ENCODE assay signal across 8 mouse cellular contexts in genomic region chr5:36695005-36695404, GRCm38 (mm10). TPM values are rescaled to one million over a fixed set of nuclear protein-coding genes. Genes with fewer than 3 reads are reported as not detected.
DNase-seq lines count a peak whose midpoint lies in the region; ATAC-seq and TF ChIP-seq lines count a peak whose summit lies in the region.

No protein-coding gene starts in this region.

- WGBS in bone marrow, adult 2 months: 8% methylated on average over 14 of the region's 14 CpGs
- WGBS in hindbrain, embryonic 11.5 days: 8% methylated on average over 14 of the region's 14 CpGs
- 6% methylated on average over 14 of the region's 14 CpGs for WGBS in midbrain, embryonic 13.5 days

- TF ChIP-seq POLR2A in bone marrow, adult 2 months (IDR thresholded peaks at IDR 0.05; ENCODE audit: borderline replicate concordance, control insufficient read depth, low read depth, low read length): no peak

- H3K27ac ChIP-seq in bone marrow, adult 2 months (ENCODE audit: control insufficient read depth, insufficient read depth, low read depth, low read length, poor library complexity): peak overlapping the region; percentile 93
- peak overlapping the region; percentile 93 for H3K27ac ChIP-seq in hindbrain, embryonic 11.5 days (ENCODE audit: low read depth, low read length)
- peak overlapping the region; percentile 94 for H3K27ac ChIP-seq in midbrain, embryonic 13.5 days

- no peaks in the 10 kb centered on the region for H3K36me3 ChIP-seq in hindbrain, embryonic 11.5 days (ENCODE audit: control insufficient read depth, insufficient read depth, low read length)
- no peaks in the 10 kb centered on the region for H3K36me3 ChIP-seq in midbrain, embryonic 13.5 days

- peak overlapping the region; percentile 78 for H3K4me2 ChIP-seq in hindbrain, embryonic 11.5 days (replicated peaks; ENCODE audit: low read depth, low read length)
- peak overlapping the region; percentile 83 for H3K4me2 ChIP-seq in midbrain, embryonic 13.5 days (replicated peaks)

- peak overlapping the region; percentile 92 for H3K9ac ChIP-seq in hindbrain, embryonic 11.5 days (ENCODE audit: low read depth, low read length)
- H3K9ac ChIP-seq in midbrain, embryonic 13.5 days (replicated peaks): peak overlapping the region; percentile 92

- TF ChIP-seq CTCF in bone marrow, adult 2 months (IDR thresholded peaks at IDR 0.05; ENCODE audit: control insufficient read depth, insufficient read depth, low read length): no peak

- peak overlapping the region; percentile 75 for H3K4me3 ChIP-seq in bone marrow, adult 2 months (replicated peaks; ENCODE audit: control insufficient read depth, low read depth, low read length)
- peak overlapping the region; percentile 78 for H3K4me3 ChIP-seq in hindbrain, embryonic 11.5 days (ENCODE audit: low read depth, low read length)
- H3K4me3 ChIP-seq in midbrain, embryonic 13.5 days (replicated peaks): peak overlapping the region; percentile 88

- H3K27me3 ChIP-seq in hindbrain, embryonic 11.5 days (ENCODE audit: control insufficient read depth, insufficient read depth, low read length): no peaks in the 10 kb centered on the region
- H3K27me3 ChIP-seq in midbrain, embryonic 13.5 days: no peaks in the 10 kb centered on the region

- no peak for ATAC-seq in hindbrain, embryonic 11.5 days (ENCODE audit: low FRiP score)
- 0 out of 2 replicates have a peak, but pooled peaks have one; percentile 1 for ATAC-seq in midbrain, embryonic 13.5 days

- intact Hi-C loops in left cerebral cortex, postnatal 14 days (cut with DNase I): loop anchor here (5.0 kb wide), 1 partner anchor 47 kb away; no protein-coding TSS in a partner anchor
- intact Hi-C loops in left cerebral cortex, postnatal 36 days (cut with DNase I): loop anchor here (5.0 kb wide), 1 partner anchor 88 kb away; no protein-coding TSS in a partner anchor

- peaks cover 2% of the 10 kb centered on the region; the same call in 1 of the 2 replicates for H3K4me1 ChIP-seq in bone marrow, adult 2 months (ENCODE audit: control insufficient read depth, insufficient read depth, low read length)
- no peaks in the 10 kb centered on the region; the same call in 1 of the 2 replicates for H3K4me1 ChIP-seq in hindbrain, embryonic 11.5 days (replicated peaks; ENCODE audit: control insufficient read depth, insufficient read depth, low read length)
- peaks cover 36% of the 10 kb centered on the region for H3K4me1 ChIP-seq in midbrain, embryonic 13.5 days (replicated peaks)

- H3K9me3 ChIP-seq in hindbrain, embryonic 11.5 days (ENCODE audit: control insufficient read depth, low read length): no peaks in the 10 kb centered on the region
- no peaks in the 10 kb centered on the region for H3K9me3 ChIP-seq in midbrain, embryonic 13.5 days

- DNase-seq in left cerebral cortex, postnatal 14 days (ENCODE audit: low spot score in 2 of 2): peak; percentile 34 to 37
- DNase-seq in left cerebral cortex, postnatal 36 days (ENCODE audit: low spot score in 2 of 2): no peak
- DNase-seq in hindbrain, embryonic 11.5 days (ENCODE audit: low spot score): no peak
- DNase-seq in ovary, postnatal 14 days (ENCODE audit: low spot score): no peak
- no peak for DNase-seq in spleen, postnatal 10 days (ENCODE audit: low spot score in 2 of 2)
- no peak for DNase-seq in adrenal gland, adult 8-10 months

RNA-seq across cellular contexts. Expression of gene D5Ertd579e, which starts 0.8 kb away (rescaled TPM):
- total RNA-seq in left cerebral cortex, postnatal 14 days (2021): 10 to 100 TPM; 88.8 to 95.6 TPM
- total RNA-seq in left cerebral cortex, postnatal 36 days (2021): 100 to 1,000 TPM in 1 of 2 experiments, 10 to 100 TPM in 1; 90.2 to 105 TPM
- 23.9 and 28.6 TPM in 2 replicates for polyA plus RNA-seq in bone marrow, adult 2 months (2011; ENCODE audit: insufficient read depth, insufficient read length, low replicate concordance, missing spikeins)
- polyA plus RNA-seq in hindbrain, embryonic 11.5 days (2014; fragmentation: Nextera tagmentation; extraction: Ambion mirVana): 34.4 and 35.4 TPM in 2 replicates
- polyA plus RNA-seq in midbrain, embryonic 13.5 days (2015; fragmentation: Nextera tagmentation; extraction: Ambion mirVana): 39.4 and 40.5 TPM in 2 replicates
- total RNA-seq in adrenal gland, adult 8-10 months (2022): 10 to 100 TPM; 64.5 to 98.4 (median 79.4) TPM

RNA-seq across cellular contexts. Expression of gene Bloc1s4, which starts 53.4 kb away (rescaled TPM):
- 10 to 100 TPM; 17.1 to 18.8 TPM for total RNA-seq in left cerebral cortex, postnatal 14 days (2021)
- 10 to 100 TPM; 17.3 to 22.5 TPM for total RNA-seq in left cerebral cortex, postnatal 36 days (2021)
- polyA plus RNA-seq in bone marrow, adult 2 months (2011; ENCODE audit: insufficient read depth, insufficient read length, low replicate concordance, missing spikeins): 13.6 and 14.4 TPM in 2 replicates
- 21.0 and 24.4 TPM in 2 replicates for polyA plus RNA-seq in hindbrain, embryonic 11.5 days (2014; fragmentation: Nextera tagmentation; extraction: Ambion mirVana)
- polyA plus RNA-seq in midbrain, embryonic 13.5 days (2015; fragmentation: Nextera tagmentation; extraction: Ambion mirVana): 23.7 and 27.6 TPM in 2 replicates
- total RNA-seq in adrenal gland, adult 8-10 months (2022): 10 to 100 TPM; 21.6 to 34.1 (median 27.6) TPM

Comparison
In these comparisons a context has a peak if more than half of its experiments do, and no peak if none do; other contexts are left out.
1. DNase-seq: peak in left cerebral cortex, postnatal 14 days (2 of 2); none in left cerebral cortex, postnatal 36 days (0 of 2), hindbrain, embryonic 11.5 days (single experiment), ovary, postnatal 14 days (single experiment), spleen, postnatal 10 days (0 of 2) and adrenal gland, adult 8-10 months (single experiment).
2. Peak in every context shown above with its lines, with median percentiles within 50 percentile points of each other: H3K27ac ChIP-seq and H3K4me3 ChIP-seq.